Mouse (Mus musculus): ENCODE data around the gene Wfdc3.
A peak's percentile ranks its signal among the peaks of the same experiment; 100 is the strongest.

Gene Wfdc3

GRCm38 (mm10) chr2:164776130-164776529, 30.4 kb upstream of the Wfdc3 start:
- no peak for DNase-seq (ENCODE audit: low read depth, low spot score)

GRCm38 (mm10) chr2:164773989-164774364, 28.2 kb upstream of the Wfdc3 start:
- no peak for DNase-seq (ENCODE audit: low read depth, low spot score)

GRCm38 (mm10) chr2:164773229-164773988, 27.7 kb upstream of the Wfdc3 start:
- no peak for DNase-seq (ENCODE audit: low read depth, low spot score)

- DNase-seq (ENCODE audit: low read depth, low spot score), result no peak
These were observed 25.4 kb upstream of the Wfdc3 start for GRCm38 (mm10) chr2:164771123-164771522.

GRCm38 (mm10) chr2:164770279-164770678, 24.5 kb upstream of the Wfdc3 start:
- DNase-seq (ENCODE audit: low read depth, low spot score), result no peak

- peak; percentile 97 for DNase-seq (ENCODE audit: low read depth, low spot score)
These were observed 23.7 kb upstream of the Wfdc3 start, which contains the start of gene Ube2c for GRCm38 (mm10) chr2:164769258-164770037. Gene Ube2c, plus strand, starts transcription at chr2:164769898.

- DNase-seq (ENCODE audit: low read depth, low spot score), result no peak
These were observed 22.2 kb upstream of the Wfdc3 start for GRCm38 (mm10) chr2:164767812-164768540.

- no peak for DNase-seq (ENCODE audit: low read depth, low spot score)
These were observed 20.1 kb upstream of the Wfdc3 start for GRCm38 (mm10) chr2:164765841-164766240.

- DNase-seq (ENCODE audit: low read depth, low spot score), result no peak
These were observed 16.9 kb upstream of the Wfdc3 start for GRCm38 (mm10) chr2:164762593-164762992.

- no peak for DNase-seq (ENCODE audit: low read depth, low spot score)
These were observed 16.2 kb upstream of the Wfdc3 start for GRCm38 (mm10) chr2:164761971-164762370.

- DNase-seq (ENCODE audit: low read depth, low spot score), result no peak
These were observed 15.8 kb upstream of the Wfdc3 start for GRCm38 (mm10) chr2:164761502-164761901.

GRCm38 (mm10) chr2:164760059-164760833, 14.5 kb upstream of the Wfdc3 start:
- no peak for DNase-seq (ENCODE audit: low read depth, low spot score)

GRCm38 (mm10) chr2:164758692-164759091, 13.0 kb upstream of the Wfdc3 start:
- no peak for DNase-seq (ENCODE audit: low read depth, low spot score)

- DNase-seq (ENCODE audit: low read depth, low spot score), result no peak
These were observed 12.1 kb upstream of the Wfdc3 start for GRCm38 (mm10) chr2:164757841-164758240.

- peak; percentile 88 for DNase-seq (ENCODE audit: low read depth, low spot score)
These were observed 9.1 kb upstream of the Wfdc3 start for GRCm38 (mm10) chr2:164754800-164755199.

GRCm38 (mm10) chr2:164754105-164754504, 8.4 kb upstream of the Wfdc3 start:
- DNase-seq (ENCODE audit: low read depth, low spot score), result no peak

- DNase-seq (ENCODE audit: low read depth, low spot score), result no peak
These were observed 6.7 kb upstream of the Wfdc3 start for GRCm38 (mm10) chr2:164752454-164752853.

- DNase-seq (ENCODE audit: low read depth, low spot score), result no peak
These were observed 3.3 kb upstream of the Wfdc3 start for GRCm38 (mm10) chr2:164748991-164749390.

GRCm38 (mm10) chr2:164748191-164748590, 2.5 kb upstream of the Wfdc3 start:
- DNase-seq (ENCODE audit: low read depth, low spot score), result no peak

GRCm38 (mm10) chr2:164746693-164747092, 962 bp upstream of the Wfdc3 start:
- DNase-seq (ENCODE audit: low read depth, low spot score), result no peak

- DNase-seq (ENCODE audit: low read depth, low spot score), result no peak
These were observed 744 bp downstream of the Wfdc3 start for GRCm38 (mm10) chr2:164744987-164745386.
